Mouse (Mus musculus) hindbrain, postnatal 0 days (tissue): ENCODE measurements at regions not wholly inside any gene's neighbourhood (a gene's known extent, or its start where the extent isn't known, plus 50 kb on each side); places are given as distances from the start of the nearest gene placed in this dataset.

Experiments used
- ATAC-seq: fragments of 200-750 bp; cut with Nextera tagmentation; 2 replicates; pipeline ENCODE4 v1.8.0; 2017; ENCODE audit warnings: mild to moderate bottlenecking, moderate TSS enrichment, moderate library complexity
- DNase-seq: peaks from one replicate; pipeline ENCODE4 v3.0.0-alpha.2; 2015; ENCODE audit warnings: low spot score
- H3K27ac ChIP-seq: fragments of 300-500 bp; sonication (generic); 2 replicates; pipeline ENCODE4 v1.5.1; 2014; ENCODE audit warnings: mild to moderate bottlenecking
- H3K27me3 ChIP-seq: fragments of 300-500 bp; sonication (generic); 2 replicates; pipeline ENCODE4 v1.6.1; 2014; ENCODE audit warnings: low read length, mixed read lengths; ENCODE audit not compliant: insufficient read depth
- H3K36me3 ChIP-seq: fragments of 300-500 bp; sonication (generic); 2 replicates; pipeline ENCODE4 v1.6.1; 2014; ENCODE audit warnings: low read length, mixed read lengths; ENCODE audit not compliant: insufficient read depth
- H3K4me1 ChIP-seq: fragments of 300-500 bp; sonication (generic); 2 replicates; pipeline ENCODE4 v1.6.1; 2014; ENCODE audit warnings: antibody characterized with exemption, low read length, mixed read lengths; ENCODE audit not compliant: insufficient read depth
- H3K4me2 ChIP-seq: fragments of 300-500 bp; sonication (generic); 2 replicates; pipeline ENCODE4 v1.6.1; 2014; ENCODE audit warnings: low read depth, mild to moderate bottlenecking, low read length, moderate library complexity, mixed read lengths
- H3K4me3 ChIP-seq: fragments of 300-500 bp; sonication (generic); 2 replicates; pipeline ENCODE4 v1.5.1; 2014; ENCODE audit warnings: low read length
- H3K9ac ChIP-seq: fragments of 300-500 bp; sonication (generic); replicated peaks from 2 replicates; pipeline ENCODE4 v1.6.1; 2014; ENCODE audit warnings: mild to moderate bottlenecking, low read length, moderate library complexity, mixed read lengths
- H3K9me3 ChIP-seq: fragments of 300-500 bp; sonication (generic); 2 replicates; pipeline ENCODE4 v1.6.1; 2016; ENCODE audit warnings: low read length, mixed read lengths
- CTCF ChIP-seq: IDR thresholded peaks from 2 replicates; pipeline ENCODE4 v1.5.1; 2016; ENCODE audit warnings: antibody characterized with exemption, control low read depth, low read depth
- WGBS: fragments of 180-500 bp; shearing (Covaris S2); extraction: QIAGEN DNeasy Blood & Tissue Kit; methylation state at CpG from one replicate; pipeline ENCODE4 v1.1.7; 2014; 5-methylcytosine and 5-hydroxymethylcytosine counted together

- WGBS: 63% methylated on average over 5 of the region's 5 CpGs
- TF ChIP-seq CTCF: no peak
- Histone ChIP-seq H3K27me3 (no peaks in the 10 kb centered on the region), H3K27ac (no peak overlapping the region), H3K9ac (no peak overlapping the region), H3K4me3 (no peak overlapping the region), H3K9me3 (no peaks in the 10 kb centered on the region), H3K4me2 (no peak overlapping the region), H3K36me3 (no peaks in the 10 kb centered on the region), H3K4me1 (no peaks in the 10 kb centered on the region)
- ATAC-seq: no peak
- no peak for DNase-seq
Measured at GRCm38 (mm10) chr1:120708511-120708910, 106.3 kb downstream of the En1 start.

- ATAC-seq (no peak), DNase-seq (no peak)
- no peak overlapping the region for H3K4me3 ChIP-seq
- 74% methylated on average over 9 of the region's 9 CpGs for WGBS
- no peak overlapping the region for H3K9ac ChIP-seq
- no peaks in the 10 kb centered on the region for H3K36me3 ChIP-seq
- H3K27me3 ChIP-seq: no peaks in the 10 kb centered on the region
- H3K9me3 ChIP-seq: no peaks in the 10 kb centered on the region; the same call in 1 of the 2 replicates
- no peak for TF ChIP-seq CTCF
- no peaks in the 10 kb centered on the region for H3K4me1 ChIP-seq
- no peak overlapping the region for H3K4me2 ChIP-seq
- no peak overlapping the region for H3K27ac ChIP-seq
Measured at GRCm38 (mm10) chr1:120715105-120715877, 113.1 kb downstream of the En1 start.

GRCm38 (mm10) chr1:120726777-120727176 is 124.6 kb downstream of the En1 start:
- no peak for DNase-seq
- no peak for TF ChIP-seq CTCF
- no peaks in the 10 kb centered on the region for H3K27me3 ChIP-seq
- no peak overlapping the region for H3K4me2 ChIP-seq
- H3K9ac ChIP-seq: no peak overlapping the region
- H3K36me3 ChIP-seq: no peaks in the 10 kb centered on the region
- no peaks in the 10 kb centered on the region for H3K9me3 ChIP-seq
- no peak for ATAC-seq
- H3K4me1 ChIP-seq: no peaks in the 10 kb centered on the region
- H3K4me3 ChIP-seq: no peak overlapping the region
- H3K27ac ChIP-seq: no peak overlapping the region
- 91% methylated on average over 7 of the region's 7 CpGs for WGBS

GRCm38 (mm10) chr1:120727427-120727826 is 125.2 kb downstream of the En1 start:
- DNase-seq (no peak), ATAC-seq (no peak)
- no peak overlapping the region for H3K4me3 ChIP-seq
- TF ChIP-seq CTCF: no peak
- no peak overlapping the region for H3K4me2 ChIP-seq
- H3K27ac ChIP-seq: no peak overlapping the region
- H3K36me3 ChIP-seq: no peaks in the 10 kb centered on the region
- H3K9ac ChIP-seq: no peak overlapping the region
- H3K9me3 ChIP-seq: no peaks in the 10 kb centered on the region
- no peaks in the 10 kb centered on the region for H3K27me3 ChIP-seq
- H3K4me1 ChIP-seq: no peaks in the 10 kb centered on the region
- WGBS: 72% methylated on average over 8 of the region's 8 CpGs

- no peak for TF ChIP-seq CTCF
- H3K4me2 ChIP-seq: no peak overlapping the region
- WGBS: 67% methylated on average over 1 of the region's 1 CpGs
- no peak overlapping the region for H3K4me3 ChIP-seq
- H3K4me1 ChIP-seq: no peaks in the 10 kb centered on the region
- DNase-seq: no peak
- no peaks in the 10 kb centered on the region for H3K36me3 ChIP-seq
- no peak for ATAC-seq
- H3K9me3 ChIP-seq: no peaks in the 10 kb centered on the region
- no peak overlapping the region for H3K9ac ChIP-seq
- no peak overlapping the region for H3K27ac ChIP-seq
- no peaks in the 10 kb centered on the region for H3K27me3 ChIP-seq
Measured at GRCm38 (mm10) chr1:120732003-120732402, 129.8 kb downstream of the En1 start.

GRCm38 (mm10) chr1:120733683-120734082 is 131.5 kb downstream of the En1 start:
- TF ChIP-seq CTCF: no peak
- DNase-seq (peak; percentile 18), ATAC-seq (no peak)
- Histone ChIP-seq H3K4me2 (no peak overlapping the region), H3K27me3 (no peaks in the 10 kb centered on the region), H3K9me3 (no peaks in the 10 kb centered on the region), H3K4me1 (no peaks in the 10 kb centered on the region), H3K9ac (no peak overlapping the region), H3K27ac (no peak overlapping the region), H3K4me3 (no peak overlapping the region), H3K36me3 (no peaks in the 10 kb centered on the region)
- WGBS: 64% methylated on average over 5 of the region's 5 CpGs

- no peak for TF ChIP-seq CTCF
- Histone ChIP-seq H3K27ac (no peak overlapping the region), H3K4me3 (no peak overlapping the region), H3K4me1 (no peaks in the 10 kb centered on the region), H3K9me3 (no peaks in the 10 kb centered on the region), H3K27me3 (no peaks in the 10 kb centered on the region), H3K4me2 (no peak overlapping the region), H3K9ac (no peak overlapping the region), H3K36me3 (no peaks in the 10 kb centered on the region)
- ATAC-seq: no peak
- DNase-seq: no peak
Measured at GRCm38 (mm10) chr1:120734846-120735245, 132.6 kb downstream of the En1 start.
